Mouse (Mus musculus) midbrain, postnatal 0 days (tissue): ENCODE measurements around the gene Alkbh8. TPM values are rescaled to one million over a fixed set of nuclear protein-coding genes. Genes with fewer than 3 reads are reported as not detected.
"Not testable (repeated sequence)": the region's sequence is repeated elsewhere in the genome, so short reads cannot be mapped to it uniquely, and the experiment has no call there.

Experiments used
- ATAC-seq: fragments of 200-750 bp; cut with Nextera tagmentation; 2 replicates; pipeline ENCODE4 v1.8.0; 2017; ENCODE audit warnings: moderate number of reproducible peaks, mild to moderate bottlenecking, moderate TSS enrichment, moderate library complexity; ENCODE audit not compliant: low FRiP score
- DNase-seq: peaks from one replicate; pipeline ENCODE4 v3.0.0-alpha.2; 2015; ENCODE audit warnings: low spot score
- H3K27ac ChIP-seq: fragments of 300-500 bp; sonication (generic); 2 replicates; pipeline ENCODE4 v1.5.1; 2014; ENCODE audit warnings: low read depth, mild to moderate bottlenecking, low read length, mixed read lengths
- H3K27me3 ChIP-seq: fragments of 300-500 bp; sonication (generic); 2 replicates; pipeline ENCODE4 v1.6.1; 2014; ENCODE audit warnings: low read length, control low read depth, mixed read lengths; ENCODE audit not compliant: insufficient read depth
- H3K36me3 ChIP-seq: fragments of 300-500 bp; sonication (generic); 2 replicates; pipeline ENCODE4 v1.6.1; 2014; ENCODE audit warnings: low read length, control low read depth, mixed read lengths; ENCODE audit not compliant: insufficient read depth
- H3K4me1 ChIP-seq: fragments of 300-500 bp; sonication (generic); 2 replicates; pipeline ENCODE4 v1.6.1; 2014; ENCODE audit warnings: mild to moderate bottlenecking, control low read depth, antibody characterized with exemption, low read length, mixed read lengths; ENCODE audit not compliant: insufficient read depth
- H3K4me2 ChIP-seq: fragments of 300-500 bp; sonication (generic); 2 replicates; pipeline ENCODE4 v1.6.1; 2014; ENCODE audit warnings: low read depth, mild to moderate bottlenecking, low read length, mixed read lengths; ENCODE audit not compliant: poor library complexity, severe bottlenecking
- H3K4me3 ChIP-seq: fragments of 300-500 bp; sonication (generic); 2 replicates; pipeline ENCODE4 v1.5.1; 2014; ENCODE audit warnings: low read depth, mild to moderate bottlenecking, low read length, moderate library complexity
- H3K9ac ChIP-seq: fragments of 300-500 bp; sonication (generic); replicated peaks from 2 replicates; pipeline ENCODE4 v1.6.1; 2014; ENCODE audit warnings: mild to moderate bottlenecking, low read length, moderate library complexity, mixed read lengths; ENCODE audit not compliant: poor library complexity, severe bottlenecking
- H3K9me3 ChIP-seq: fragments of 300-500 bp; sonication (generic); 2 replicates; pipeline ENCODE4 v1.6.1; 2016; ENCODE audit warnings: low read length, control low read depth
- CTCF ChIP-seq: IDR thresholded peaks from 2 replicates; pipeline ENCODE4 v1.5.1; 2016; ENCODE audit warnings: antibody characterized with exemption, mild to moderate bottlenecking
- WGBS: fragments of 180-500 bp; shearing (Covaris S2); extraction: QIAGEN DNeasy Blood & Tissue Kit; methylation state at CpG from one replicate; pipeline ENCODE4 v1.1.7; 2014; 5-methylcytosine and 5-hydroxymethylcytosine counted together
- polyA plus RNA-seq: library from polyadenylated mRNA; unstranded; fragments of >200 nt; fragmentation: Nextera tagmentation; extraction: Ambion mirVana; gene quantifications from 2 replicates; pipeline ENCODE4 v1.2.1, GENCODE M21; 2015
- total RNA-seq: library from RNA; depleted of rRNA; stranded (reverse); fragments of >200 nt; gene quantifications from 2 replicates; pipeline ENCODE4 v1.2.3, GENCODE M21; 2014

The Alkbh8 gene
- total and polyA plus RNA-seq, 2 experiments from 2014 or later = 20.4 to 50.8 TPM

GRCm38 (mm10) chr9:3330737-3331384 lies 4.1 kb upstream of the Alkbh8 start:
- no peaks in the 10 kb centered on the region for H3K9me3 ChIP-seq
- H3K27ac ChIP-seq = no peak overlapping the region
- ATAC-seq = no peak
- no peak overlapping the region for H3K4me2 ChIP-seq
- H3K9ac ChIP-seq = no peak overlapping the region
- H3K4me3 ChIP-seq = no peak overlapping the region
- H3K27me3 ChIP-seq = no peaks in the 10 kb centered on the region
- TF ChIP-seq CTCF = no peak
- no peaks in the 10 kb centered on the region for H3K36me3 ChIP-seq
- WGBS = 80% methylated on average over 3 of the region's 3 CpGs
- H3K4me1 ChIP-seq = no peaks in the 10 kb centered on the region
- DNase-seq = no peak

DNA sequence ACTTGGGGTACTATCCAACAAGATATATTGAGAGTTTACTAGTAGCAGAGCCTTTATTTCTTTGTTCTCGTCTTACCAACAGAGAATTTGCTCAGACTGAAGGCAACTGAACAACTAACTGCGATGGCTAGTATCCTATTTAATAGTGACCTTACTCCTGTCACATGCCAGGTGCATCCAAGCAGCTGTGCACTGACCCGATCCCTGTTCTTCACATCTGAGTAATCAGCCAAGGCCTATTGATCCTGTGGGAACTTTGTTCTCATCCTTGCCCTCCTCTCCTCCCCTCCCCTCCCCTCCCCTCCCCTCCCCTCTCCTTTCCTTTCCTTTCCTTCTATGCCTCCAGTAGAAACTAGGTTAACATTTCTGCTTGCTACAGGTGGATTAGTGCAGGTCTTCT lies 1.7 kb downstream of the Alkbh8 start:
- WGBS = 83% methylated on average over 3 of the region's 3 CpGs
- no peaks in the 10 kb centered on the region for H3K27me3 ChIP-seq
- H3K9me3 ChIP-seq = no peaks in the 10 kb centered on the region
- no peak overlapping the region for H3K4me3 ChIP-seq
- H3K9ac ChIP-seq = no peak overlapping the region
- peak overlapping the region; percentile 59 for H3K4me2 ChIP-seq
- peaks cover 12% of the 10 kb centered on the region for H3K36me3 ChIP-seq
- no peak for TF ChIP-seq CTCF
- H3K27ac ChIP-seq = no peak overlapping the region
- no peak for ATAC-seq
- no peak for DNase-seq
- no peaks in the 10 kb centered on the region for H3K4me1 ChIP-seq

- Histone ChIP-seq H3K9ac (no peak overlapping the region), H3K27me3 (no peaks in the 10 kb centered on the region), H3K4me1 (no peaks in the 10 kb centered on the region), H3K4me3 (no peak overlapping the region), H3K36me3 (peaks cover 19% of the 10 kb centered on the region), H3K27ac (no peak overlapping the region), H3K4me2 (no peak overlapping the region), H3K9me3 (no peaks in the 10 kb centered on the region)
- TF ChIP-seq CTCF = no peak
- DNase-seq (no peak), ATAC-seq (no peak)
Measured at GRCm38 (mm10) chr9:3345136-3345535, 10.2 kb downstream of the Alkbh8 start.

- Histone ChIP-seq H3K27ac (no peak overlapping the region), H3K36me3 (peaks cover 22% of the 10 kb centered on the region), H3K9ac (no peak overlapping the region), H3K27me3 (no peaks in the 10 kb centered on the region), H3K4me3 (no peak overlapping the region), H3K4me1 (no peaks in the 10 kb centered on the region), H3K9me3 (no peaks in the 10 kb centered on the region), H3K4me2 (no peak overlapping the region)
- 86% methylated on average over 1 of the region's 1 CpGs for WGBS
- ATAC-seq (no peak), DNase-seq (no peak)
- no peak for TF ChIP-seq CTCF
Measured at GRCm38 (mm10) chr9:3345967-3346366, 11.0 kb downstream of the Alkbh8 start.

GRCm38 (mm10) chr9:3350056-3350455 lies 15.1 kb downstream of the Alkbh8 start:
- no peak for DNase-seq
- Histone ChIP-seq H3K9me3 (no peaks in the 10 kb centered on the region), H3K4me3 (no peak overlapping the region), H3K36me3 (peaks cover 20% of the 10 kb centered on the region), H3K27me3 (no peaks in the 10 kb centered on the region), H3K4me2 (no peak overlapping the region), H3K27ac (no peak overlapping the region), H3K4me1 (no peaks in the 10 kb centered on the region), H3K9ac (no peak overlapping the region)
- TF ChIP-seq CTCF = 0 out of 2 replicates have a peak, but pooled peaks have one; percentile 13
- 82% methylated on average over 1 of the region's 1 CpGs for WGBS
- no peak for ATAC-seq

DNA sequence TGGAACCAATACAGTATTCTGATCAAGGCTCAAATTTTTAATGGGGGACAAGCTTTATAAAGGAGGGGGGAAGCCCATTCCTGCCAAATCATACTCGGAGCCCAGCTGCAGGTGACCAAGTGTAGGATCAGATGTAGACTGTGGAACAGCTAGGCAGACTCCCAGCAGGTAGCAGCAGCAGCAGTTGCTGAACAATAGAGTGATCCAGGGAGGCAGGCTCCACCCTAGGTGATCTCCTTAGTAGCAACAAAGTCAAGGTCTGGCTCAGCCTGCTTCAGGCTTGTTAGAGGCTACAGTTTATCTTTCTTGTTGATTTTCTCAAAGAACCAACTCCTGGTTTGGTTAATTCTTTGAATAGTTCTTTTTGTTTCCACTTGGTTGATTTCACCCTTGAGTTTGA lies 41.4 kb downstream of the Alkbh8 start:
- H3K4me2 ChIP-seq, H3K27me3 ChIP-seq, H3K9ac ChIP-seq, H3K27ac ChIP-seq, H3K9me3 ChIP-seq, H3K4me3 ChIP-seq, H3K4me1 ChIP-seq, DNase-seq, ATAC-seq: not testable (repeated sequence)
- WGBS = 42% methylated on average over 1 of the region's 1 CpGs
- peaks cover 11% of the 10 kb centered on the region for H3K36me3 ChIP-seq
